Mouse (Mus musculus): ENCODE data around the gene Spef1. TPM values are rescaled to one million over a fixed set of nuclear protein-coding genes. Genes with fewer than 3 reads are reported as not detected.
A peak's percentile ranks its signal among the peaks of the same experiment; 100 is the strongest.

Spef1 gene
- polyA plus RNA-seq, 1 experiment from 2014 or later: 12.5 TPM

- no peaks in the 10 kb centered on the region for H3K27me3 ChIP-seq
- peak overlapping the region; percentile 91 for H3K4me3 ChIP-seq
- peak; percentile 56 for ATAC-seq
- H3K4me2 ChIP-seq: peak overlapping the region; percentile 95
- peaks cover 15% of the 10 kb centered on the region; the same call in 1 of the 2 replicates for H3K36me3 ChIP-seq (ENCODE audit: poor library complexity, severe bottlenecking)
- H3K9ac ChIP-seq: peak overlapping the region; percentile 98
- H3K27ac ChIP-seq: peak overlapping the region; percentile 91
- under 1% methylated on average over 57 of the region's 67 CpGs for WGBS
- no peaks in the 10 kb centered on the region for H3K9me3 ChIP-seq (replicated peaks)
- H3K4me1 ChIP-seq: peaks cover 44% of the 10 kb centered on the region
Observed at GRCm38 (mm10) chr2:131179246-131179886, 7.7 kb downstream of the Spef1 start.

DNA sequence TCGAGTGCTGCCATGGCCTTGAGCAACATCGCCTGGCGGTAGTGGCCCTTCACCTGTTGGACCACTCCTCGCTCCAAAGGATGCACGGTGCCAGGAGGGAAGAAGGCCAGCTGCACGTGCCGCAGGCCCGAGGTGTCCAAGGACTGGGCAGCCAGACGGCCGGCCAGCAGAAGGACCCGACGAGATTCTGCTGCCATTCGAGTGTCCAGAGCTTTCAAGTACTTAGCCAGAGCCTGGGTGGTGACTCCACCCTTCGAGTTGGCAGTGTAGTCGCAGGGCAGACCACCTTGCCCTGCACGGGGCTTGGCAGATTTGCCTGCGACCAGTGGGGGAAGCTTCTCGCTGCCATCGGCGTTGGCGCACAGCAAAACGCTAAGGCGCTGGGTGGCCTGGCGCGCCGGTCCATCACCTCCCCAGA, 8.2 kb downstream of the Spef1 start:
- Histone ChIP-seq H3K9me3 (replicated peaks) (no peaks in the 10 kb centered on the region), H3K4me1 (peaks cover 50% of the 10 kb centered on the region), H3K27me3 (no peaks in the 10 kb centered on the region), H3K27ac (peak overlapping the region; percentile 91; the same call in 1 of the 2 replicates), H3K4me3 (peak overlapping the region; percentile 91), H3K36me3 (ENCODE audit: poor library complexity, severe bottlenecking) (peaks cover 15% of the 10 kb centered on the region; the same call in 1 of the 2 replicates), H3K4me2 (peak overlapping the region; percentile 95), H3K9ac (peak overlapping the region; percentile 98)
- 19% methylated on average over 26 of the region's 26 CpGs for WGBS
- ATAC-seq: no peak; the same call in 1 of the 2 replicates

DNA sequence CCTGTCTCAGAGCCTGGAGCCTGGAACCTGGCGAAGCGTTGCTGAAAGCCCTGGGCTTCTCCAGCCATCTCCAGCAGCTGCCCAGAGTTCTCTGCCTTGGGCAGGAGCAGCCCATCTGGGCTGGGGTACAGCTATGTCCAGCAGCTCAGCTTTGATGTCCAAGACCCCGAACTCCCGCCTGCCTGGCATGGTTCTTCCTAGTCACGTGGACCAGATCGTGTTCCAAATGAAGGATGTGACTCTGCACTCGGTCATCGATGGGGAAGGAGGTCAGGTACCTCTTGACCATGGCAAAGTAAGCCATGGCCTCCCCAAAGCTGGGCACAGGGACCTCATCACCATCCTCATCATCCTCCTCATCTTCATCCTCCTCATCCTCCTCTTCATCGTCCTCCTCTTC, 9.2 kb downstream of the Spef1 start:
- Histone ChIP-seq H3K9me3 (replicated peaks) (no peaks in the 10 kb centered on the region), H3K4me3 (peak overlapping the region; percentile 91), H3K4me2 (peak overlapping the region; percentile 95), H3K4me1 (peaks cover 55% of the 10 kb centered on the region), H3K27me3 (peaks cover 7% of the 10 kb centered on the region), H3K9ac (peak overlapping the region; percentile 98), H3K36me3 (ENCODE audit: poor library complexity, severe bottlenecking) (peaks cover 15% of the 10 kb centered on the region; the same call in 1 of the 2 replicates), H3K27ac (no peak overlapping the region)
- ATAC-seq: no peak
- WGBS: 86% methylated on average over 9 of the region's 9 CpGs

GRCm38 (mm10) chr2:131176491-131176890, 10.6 kb downstream of the Spef1 start:
- Histone ChIP-seq H3K27me3 (peaks cover 22% of the 10 kb centered on the region), H3K27ac (no peak overlapping the region), H3K4me2 (peak overlapping the region; percentile 95), H3K4me1 (peaks cover 55% of the 10 kb centered on the region), H3K9me3 (replicated peaks) (no peaks in the 10 kb centered on the region), H3K9ac (0 out of 2 replicates have a peak overlapping the region, but pooled peaks have one; percentile 2), H3K4me3 (no peak overlapping the region), H3K36me3 (ENCODE audit: poor library complexity, severe bottlenecking) (peaks cover 22% of the 10 kb centered on the region)
- ATAC-seq: no peak
- 71% methylated on average over 5 of the region's 5 CpGs for WGBS

DNA sequence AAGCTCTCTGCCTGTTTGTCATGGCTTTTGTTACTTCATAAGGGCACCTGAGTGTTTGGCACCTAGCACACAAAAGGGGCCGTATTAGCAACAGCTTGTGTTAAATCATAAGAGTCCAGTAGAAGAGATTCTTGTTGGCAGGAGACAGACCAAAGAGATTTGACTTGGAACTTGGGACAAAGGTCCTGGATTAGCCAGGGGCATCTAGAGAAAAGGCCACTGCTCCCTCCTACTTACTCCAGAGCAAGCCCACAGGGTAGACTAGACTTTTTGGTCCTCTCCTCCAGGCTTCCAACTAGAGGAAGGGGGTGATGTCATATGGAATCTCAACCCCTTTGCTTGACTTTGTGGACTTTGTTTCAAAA, 11.2 kb downstream of the Spef1 start:
- H3K4me2 ChIP-seq: peak overlapping the region; percentile 95; the same call in 1 of the 2 replicates
- H3K9me3 ChIP-seq (replicated peaks): no peaks in the 10 kb centered on the region
- peaks cover 28% of the 10 kb centered on the region for H3K27me3 ChIP-seq
- no peak overlapping the region for H3K9ac ChIP-seq
- ATAC-seq: no peak
- 82% methylated on average over 1 of the region's 1 CpGs for WGBS
- H3K36me3 ChIP-seq (ENCODE audit: poor library complexity, severe bottlenecking): peaks cover 26% of the 10 kb centered on the region
- peak overlapping the region; percentile 4; the same call in 1 of the 2 replicates for H3K27ac ChIP-seq
- peaks cover 56% of the 10 kb centered on the region for H3K4me1 ChIP-seq
- no peak overlapping the region for H3K4me3 ChIP-seq

GRCm38 (mm10) chr2:131175286-131175944, 11.7 kb downstream of the Spef1 start:
- 78% methylated on average over 3 of the region's 3 CpGs for WGBS
- Histone ChIP-seq H3K36me3 (ENCODE audit: poor library complexity, severe bottlenecking) (peaks cover 27% of the 10 kb centered on the region), H3K9me3 (replicated peaks) (no peaks in the 10 kb centered on the region), H3K4me1 (peaks cover 59% of the 10 kb centered on the region), H3K27me3 (peaks cover 33% of the 10 kb centered on the region), H3K27ac (peak overlapping the region; percentile 4), H3K4me3 (no peak overlapping the region), H3K9ac (no peak overlapping the region), H3K4me2 (no peak overlapping the region)
- ATAC-seq: no peak

DNA sequence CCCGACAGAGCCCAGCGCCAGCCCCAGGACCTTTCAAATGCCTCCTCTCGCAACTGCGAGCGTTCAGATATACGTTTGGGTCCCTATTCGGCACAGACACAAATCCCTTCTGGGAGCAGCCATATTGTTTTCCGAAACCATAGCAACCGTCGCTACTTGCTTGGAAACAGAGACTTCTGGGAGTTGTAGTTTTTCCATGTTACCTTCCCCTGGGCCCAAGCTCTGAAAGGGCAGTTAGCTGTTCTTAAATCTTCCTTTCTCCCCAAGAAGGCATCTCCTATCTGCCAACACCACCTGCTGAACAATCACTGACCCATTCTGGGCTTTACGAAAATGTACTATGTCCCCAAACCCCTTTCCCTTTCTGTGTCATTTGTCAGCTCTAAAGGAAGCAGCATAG, 12.4 kb downstream of the Spef1 start:
- Histone ChIP-seq H3K27ac (no peak overlapping the region), H3K9ac (peak overlapping the region; percentile 41)
- WGBS: 5% methylated on average over 11 of the region's 11 CpGs

GRCm38 (mm10) chr2:131172322-131172721, 14.8 kb downstream of the Spef1 start:
- Histone ChIP-seq H3K4me1 (peaks cover 39% of the 10 kb centered on the region), H3K36me3 (ENCODE audit: poor library complexity, severe bottlenecking) (peaks cover 21% of the 10 kb centered on the region), H3K27ac (no peak overlapping the region), H3K27me3 (peaks cover 35% of the 10 kb centered on the region), H3K4me2 (no peak overlapping the region), H3K4me3 (no peak overlapping the region), H3K9ac (no peak overlapping the region), H3K9me3 (replicated peaks) (no peaks in the 10 kb centered on the region)
- WGBS: 42% methylated on average over 9 of the region's 9 CpGs
- ATAC-seq: no peak

More for the DNA sequence above, 12.4 kb downstream of the Spef1 start:
- Histone ChIP-seq H3K27me3 (peaks cover 35% of the 10 kb centered on the region), H3K9me3 (replicated peaks) (no peaks in the 10 kb centered on the region), H3K36me3 (ENCODE audit: poor library complexity, severe bottlenecking) (peaks cover 27% of the 10 kb centered on the region), H3K4me1 (peaks cover 59% of the 10 kb centered on the region), H3K4me3 (peak overlapping the region; percentile 44), H3K4me2 (peak overlapping the region; percentile 87)
- ATAC-seq: peak; percentile 71

DNA sequence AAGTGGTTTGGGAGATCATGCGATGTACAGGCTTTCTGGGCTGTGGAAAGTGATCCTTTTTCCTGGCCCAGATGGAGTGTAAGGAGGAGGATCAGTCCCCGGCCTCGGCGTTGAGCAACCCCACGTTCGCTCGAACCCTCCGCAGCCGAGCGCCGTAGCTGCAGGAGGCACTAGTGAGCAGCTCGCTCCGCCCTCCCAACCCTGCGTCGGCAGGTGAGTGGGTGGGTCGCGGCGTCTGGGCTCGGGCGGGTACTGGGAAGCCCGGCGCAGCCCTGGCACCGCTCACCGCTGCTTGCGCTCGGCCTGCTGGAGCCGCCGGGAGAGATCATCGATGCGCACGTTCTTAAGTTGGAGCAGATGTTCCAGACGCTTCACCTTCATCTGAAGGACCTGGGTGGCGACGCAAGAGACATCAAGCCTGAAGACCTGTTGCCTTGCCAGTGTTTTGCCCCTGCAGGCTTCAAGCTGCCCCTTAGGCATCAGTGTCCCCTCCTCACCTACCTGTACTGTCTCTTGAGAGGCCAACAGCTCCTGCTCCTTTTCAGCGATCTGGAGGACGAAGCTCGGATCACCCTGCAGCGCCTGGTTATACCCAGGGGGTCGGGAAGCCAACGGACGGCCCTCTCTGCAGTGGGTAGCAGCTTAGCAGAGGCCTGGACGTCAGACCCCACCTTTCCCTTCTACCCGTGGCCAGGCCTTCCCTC, 15.5 kb downstream of the Spef1 start:
- peak overlapping the region; percentile 39; the same call in 1 of the 2 replicates for H3K9ac ChIP-seq
- no peak for ATAC-seq
- no peak overlapping the region for H3K27ac ChIP-seq
- no peak overlapping the region for H3K4me3 ChIP-seq
- 7% methylated on average over 43 of the region's 43 CpGs for WGBS
- peaks cover 35% of the 10 kb centered on the region for H3K27me3 ChIP-seq
- H3K36me3 ChIP-seq (ENCODE audit: poor library complexity, severe bottlenecking): peaks cover 15% of the 10 kb centered on the region
- peaks cover 32% of the 10 kb centered on the region for H3K4me1 ChIP-seq
- peak overlapping the region; percentile 24; the same call in 1 of the 2 replicates for H3K4me2 ChIP-seq
- no peaks in the 10 kb centered on the region for H3K9me3 ChIP-seq (replicated peaks)

DNA sequence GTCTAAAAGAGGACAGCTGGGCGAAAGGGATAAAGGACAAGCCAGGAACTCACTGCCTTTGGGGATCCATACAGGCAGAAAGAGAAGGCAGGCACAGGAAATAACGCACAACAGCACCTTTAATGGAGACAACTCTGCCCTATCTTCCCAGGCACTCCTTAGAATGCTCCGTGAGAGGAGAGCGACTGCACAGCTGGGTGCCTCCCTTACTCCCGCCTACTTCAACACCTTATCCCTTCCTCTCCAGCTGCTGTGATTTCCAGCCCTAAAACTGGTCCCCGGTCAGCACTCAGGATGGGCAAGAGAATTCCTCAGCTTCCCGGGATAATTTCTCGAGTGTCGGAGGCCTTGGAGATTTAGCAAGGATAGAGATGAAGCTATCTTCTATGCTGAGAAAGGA, 16.1 kb downstream of the Spef1 start:
- H3K4me2 ChIP-seq: no peak overlapping the region
- ATAC-seq: no peak
- peaks cover 26% of the 10 kb centered on the region for H3K4me1 ChIP-seq
- 14% methylated on average over 9 of the region's 9 CpGs for WGBS
- no peak overlapping the region for H3K4me3 ChIP-seq
- no peak overlapping the region for H3K27ac ChIP-seq
- H3K27me3 ChIP-seq: peaks cover 35% of the 10 kb centered on the region
- no peak overlapping the region for H3K9ac ChIP-seq
- peaks cover 12% of the 10 kb centered on the region for H3K36me3 ChIP-seq (ENCODE audit: poor library complexity, severe bottlenecking)
- no peaks in the 10 kb centered on the region for H3K9me3 ChIP-seq (replicated peaks)

DNA sequence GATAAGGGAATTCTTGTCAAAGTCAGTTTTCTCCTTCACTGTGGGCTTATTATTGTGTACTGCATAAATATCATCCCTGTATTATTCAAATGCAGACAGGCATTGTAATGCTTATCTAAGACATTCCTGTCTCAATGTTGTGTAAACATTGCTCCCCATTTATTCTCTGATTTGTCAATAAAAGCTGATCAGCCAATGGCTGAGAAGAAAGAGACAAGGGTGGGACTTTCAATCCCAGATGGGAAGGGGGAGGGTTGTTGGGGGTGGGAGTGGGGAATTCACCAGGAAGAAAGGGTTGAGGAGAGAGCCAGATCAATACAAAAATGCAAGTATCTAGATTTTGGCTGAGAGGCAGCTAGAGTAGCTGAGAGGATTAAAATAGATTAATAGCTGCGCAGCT, 18.2 kb downstream of the Spef1 start:
- Histone ChIP-seq H3K36me3 (ENCODE audit: poor library complexity, severe bottlenecking) (peaks cover 12% of the 10 kb centered on the region), H3K4me3 (no peak overlapping the region), H3K9me3 (replicated peaks) (no peaks in the 10 kb centered on the region), H3K27me3 (peaks cover 35% of the 10 kb centered on the region), H3K27ac (no peak overlapping the region), H3K4me1 (peaks cover 10% of the 10 kb centered on the region), H3K4me2 (no peak overlapping the region), H3K9ac (no peak overlapping the region)
- WGBS: 66% methylated on average over 1 of the region's 1 CpGs
- ATAC-seq: no peak

GRCm38 (mm10) chr2:131167984-131168383, 19.1 kb downstream of the Spef1 start:
- Histone ChIP-seq H3K4me1 (peaks cover 4% of the 10 kb centered on the region; the same call in 1 of the 2 replicates), H3K27ac (no peak overlapping the region), H3K36me3 (ENCODE audit: poor library complexity, severe bottlenecking) (peaks cover 12% of the 10 kb centered on the region), H3K27me3 (peaks cover 28% of the 10 kb centered on the region), H3K9ac (no peak overlapping the region), H3K9me3 (replicated peaks) (no peaks in the 10 kb centered on the region), H3K4me2 (no peak overlapping the region), H3K4me3 (no peak overlapping the region)
- ATAC-seq: no peak
- whole genome bisulfite sequencing: 84% methylated on average over 6 of the region's 6 CpGs
